Comparison of ENCODE assay signal across 15 mouse cellular contexts in the genomic region with DNA sequence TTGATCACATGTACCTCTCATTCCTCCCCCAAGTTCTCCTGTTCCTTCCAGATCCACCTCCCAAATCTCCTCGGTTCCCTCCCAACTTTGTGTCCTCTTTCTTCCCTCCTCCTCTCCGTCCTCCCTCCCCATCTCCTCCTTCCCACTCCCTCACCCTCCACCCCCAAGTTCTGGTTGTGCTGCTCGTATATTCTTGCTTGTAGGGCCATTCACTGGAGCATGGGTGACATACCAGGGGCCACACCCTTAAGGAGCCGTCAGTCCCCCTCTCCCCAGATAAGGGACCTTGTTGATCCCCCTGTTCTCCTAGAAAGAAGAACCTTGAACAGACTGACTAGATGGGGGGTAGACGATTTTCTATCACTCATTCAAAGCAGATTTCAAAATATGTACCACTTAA.
"Had no signal": no experiment of that assay in that cellular context is flagged by ENCODE, and none has a peak within 500 bp of the region (broad histone marks: within the 10 kb centered on the region; RNA-seq: fewer than 3 reads in every experiment).

No protein-coding gene starts in this region.

- H3K4me1 ChIP-seq: stomach, embryonic 15.5 days had no signal

- DNase-seq: retina, postnatal 1 day; right cerebral cortex, adult 18-20 months; right cerebral cortex, postnatal 14 days; right cerebral cortex, postnatal 25 days; right cerebral cortex, postnatal 4 days; spleen, adult 18-20 months; thymus, adult 18-20 months; thymus, adult 2 months; thymus, postnatal 14 days; thymus, postnatal 25 days; thymus, postnatal 36 days; thymus, postnatal 4 days had no signal

- H3K4me3 ChIP-seq: neural tube, embryonic 15.5 days; stomach, embryonic 15.5 days had no signal

- H3K9ac ChIP-seq: neural tube, embryonic 15.5 days; stomach, embryonic 15.5 days had no signal

- H3K27me3 ChIP-seq: neural tube, embryonic 15.5 days; stomach, embryonic 15.5 days had no signal

- H3K4me2 ChIP-seq: neural tube, embryonic 15.5 days; stomach, embryonic 15.5 days had no signal

- H3K27ac ChIP-seq: neural tube, embryonic 15.5 days; stomach, embryonic 15.5 days; stomach, postnatal 0 days had no signal

- H3K9me3 ChIP-seq: neural tube, embryonic 15.5 days; stomach, embryonic 15.5 days had no signal
